Mouse (Mus musculus): Measurements from ENCODE around the gene Notch1. TPM values are rescaled to one million over a fixed set of nuclear protein-coding genes. Genes with fewer than 3 reads are reported as not detected.
A peak's percentile ranks its signal among the peaks of the same experiment; 100 is the strongest.

The Notch1 gene
- polyA plus RNA-seq, 1 experiment: 108 TPM

DNA sequence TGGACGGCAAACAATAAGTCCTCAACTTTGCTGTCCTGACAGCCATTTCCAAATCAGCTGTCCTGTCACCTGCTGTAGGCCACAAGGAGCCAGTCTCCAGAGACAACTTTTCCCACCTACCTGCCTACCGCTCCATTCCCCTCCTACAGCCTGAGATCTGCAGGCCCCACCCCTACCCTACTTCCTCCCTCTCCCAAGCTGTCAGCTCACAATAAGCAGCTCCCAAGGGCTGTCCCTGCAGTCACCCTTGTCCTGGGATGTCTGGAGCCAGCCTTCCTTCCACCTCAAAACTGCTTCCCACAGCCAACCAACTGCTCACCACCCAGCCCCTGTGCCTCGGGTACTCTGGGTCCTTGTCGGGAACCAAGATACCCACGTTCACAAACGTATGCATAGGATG is 3.3 kb upstream of the Notch1 start:
- Histone ChIP-seq H3K4me3 (replicated peaks; ENCODE audit: extremely low read depth, low read depth, low read length) (no peak overlapping the region), H3K4me1 (ENCODE audit: control insufficient read depth, insufficient read depth, low read length) (peaks cover 16% of the 10 kb centered on the region)
- WGBS: 62% methylated on average over 6 of the region's 6 CpGs
- no peak for DNase-seq
- TF ChIP-seq POLR2A (IDR thresholded peaks at IDR 0.05; ENCODE audit: borderline replicate concordance, extremely low read depth, low read depth, low read length): no peak
- TF ChIP-seq CTCF (IDR thresholded peaks at IDR 0.05; ENCODE audit: insufficient read depth, low read length): no peak

- DNase-seq: no peak
- Histone ChIP-seq H3K4me3 (replicated peaks; ENCODE audit: extremely low read depth, low read depth, low read length) (no peak overlapping the region), H3K4me1 (ENCODE audit: control insufficient read depth, insufficient read depth, low read length) (peaks cover 21% of the 10 kb centered on the region)
- WGBS: 89% methylated on average over 5 of the region's 5 CpGs
- no peak for TF ChIP-seq POLR2A (IDR thresholded peaks at IDR 0.05; ENCODE audit: borderline replicate concordance, extremely low read depth, low read depth, low read length)
- no peak for TF ChIP-seq CTCF (IDR thresholded peaks at IDR 0.05; ENCODE audit: insufficient read depth, low read length)
Observed at GRCm38 (mm10) chr2:26516987-26517386, 524 bp upstream of the Notch1 start.

- WGBS: 39% methylated on average over 2 of the region's 2 CpGs
- peak; percentile 27 for DNase-seq
- no peak overlapping the region for H3K4me3 ChIP-seq (replicated peaks; ENCODE audit: extremely low read depth, low read depth, low read length)
- peaks cover 21% of the 10 kb centered on the region for H3K4me1 ChIP-seq (ENCODE audit: control insufficient read depth, insufficient read depth, low read length)
- TF ChIP-seq POLR2A (IDR thresholded peaks at IDR 0.05; ENCODE audit: borderline replicate concordance, extremely low read depth, low read depth, low read length): no peak
- no peak for TF ChIP-seq CTCF (IDR thresholded peaks at IDR 0.05; ENCODE audit: insufficient read depth, low read length)
Observed at GRCm38 (mm10) chr2:26515335-26515734, 1.1 kb downstream of the Notch1 start.

DNA sequence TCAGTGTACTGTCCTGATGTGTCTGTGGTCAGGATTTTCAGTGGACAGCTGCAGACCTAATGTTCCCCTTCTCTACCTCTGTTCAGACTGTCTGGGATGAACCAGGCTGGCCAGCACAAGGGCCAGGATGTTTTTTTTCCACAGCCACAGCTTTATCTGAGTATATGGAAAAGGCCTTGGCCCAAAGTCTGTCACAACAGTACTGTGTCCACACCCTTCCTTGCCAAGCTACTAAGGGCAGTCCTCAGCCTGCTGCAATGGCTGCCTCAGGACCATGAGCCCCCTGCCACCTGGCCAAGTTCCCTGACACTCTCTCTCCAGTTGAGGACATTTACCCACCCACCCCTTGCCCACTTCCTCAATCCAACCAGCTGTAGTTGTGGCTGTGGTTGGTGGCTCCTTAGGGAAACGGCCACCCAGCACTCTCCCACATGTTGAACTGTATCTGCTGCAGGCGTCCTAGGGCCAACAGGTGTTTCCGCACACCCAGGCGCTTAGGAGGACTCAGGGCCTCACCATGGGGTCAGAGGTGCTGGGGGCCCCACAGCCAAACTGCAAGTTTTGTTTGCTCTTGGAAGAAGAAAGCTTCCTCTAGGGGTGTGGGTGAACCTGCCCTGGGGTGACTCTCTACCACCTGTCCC is 3.2 kb downstream of the Notch1 start:
- 74% methylated on average over 4 of the region's 4 CpGs for WGBS
- TF ChIP-seq CTCF (IDR thresholded peaks at IDR 0.05; ENCODE audit: insufficient read depth, low read length) (no peak), POLR2A (IDR thresholded peaks at IDR 0.05; ENCODE audit: borderline replicate concordance, extremely low read depth, low read depth, low read length) (no peak)
- H3K4me1 ChIP-seq (ENCODE audit: control insufficient read depth, insufficient read depth, low read length): peaks cover 21% of the 10 kb centered on the region
- no peak overlapping the region for H3K4me3 ChIP-seq (replicated peaks; ENCODE audit: extremely low read depth, low read depth, low read length)
- DNase-seq: no peak

DNA sequence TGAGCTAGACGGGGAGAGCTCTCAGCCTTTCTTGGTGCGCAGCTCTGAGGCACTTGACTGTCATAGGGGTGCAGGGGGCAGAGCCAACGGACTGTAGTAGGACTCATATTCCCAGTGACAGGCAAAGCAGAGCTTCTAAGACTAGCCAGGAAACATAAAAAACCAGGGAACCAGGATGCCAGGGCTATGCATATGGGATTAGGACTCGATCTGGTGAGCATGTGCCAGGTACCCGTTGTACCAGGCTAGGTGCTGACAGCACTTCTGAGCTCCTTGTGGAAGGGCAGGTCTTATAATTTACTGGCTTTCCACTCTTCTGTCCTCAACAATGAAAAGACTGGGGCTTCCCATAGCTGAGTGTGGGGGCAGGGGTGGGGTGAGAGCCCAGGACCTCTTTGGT is 7.8 kb downstream of the Notch1 start:
- TF ChIP-seq CTCF (IDR thresholded peaks at IDR 0.05; ENCODE audit: insufficient read depth, low read length) (no peak), POLR2A (IDR thresholded peaks at IDR 0.05; ENCODE audit: borderline replicate concordance, extremely low read depth, low read depth, low read length) (no peak)
- H3K4me1 ChIP-seq (ENCODE audit: control insufficient read depth, insufficient read depth, low read length): peaks cover 17% of the 10 kb centered on the region
- WGBS: 66% methylated on average over 5 of the region's 5 CpGs

DNA sequence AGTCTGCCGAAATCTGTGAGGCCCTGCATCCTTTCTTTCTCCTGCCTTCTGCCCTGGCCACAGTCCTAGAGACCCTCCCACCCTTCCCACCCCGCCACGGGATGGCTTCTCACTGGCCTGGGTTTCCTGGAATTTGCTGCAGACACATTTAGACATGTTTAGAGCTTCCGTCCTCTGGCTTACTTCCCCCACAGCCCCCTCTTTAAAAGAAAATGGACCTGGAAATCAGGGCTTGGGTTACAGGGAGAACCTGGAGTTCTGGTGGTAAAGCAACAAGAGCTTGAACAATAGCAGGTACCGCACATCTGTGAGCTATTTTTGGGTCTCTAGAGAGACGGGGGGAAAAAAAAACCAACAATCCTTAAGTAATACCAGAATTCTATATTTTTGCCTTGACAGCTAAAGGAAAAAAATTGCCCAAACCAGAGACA is 8.5 kb downstream of the Notch1 start:
- TF ChIP-seq CTCF (IDR thresholded peaks at IDR 0.05; ENCODE audit: insufficient read depth, low read length) (no peak), POLR2A (IDR thresholded peaks at IDR 0.05; ENCODE audit: borderline replicate concordance, extremely low read depth, low read depth, low read length) (no peak)
- no peak for DNase-seq
- H3K4me1 ChIP-seq (ENCODE audit: control insufficient read depth, insufficient read depth, low read length): peaks cover 14% of the 10 kb centered on the region
- H3K4me3 ChIP-seq (replicated peaks; ENCODE audit: extremely low read depth, low read depth, low read length): no peak overlapping the region
- WGBS: 18% methylated on average over 6 of the region's 6 CpGs

More for the DNA sequence above, 7.8 kb downstream of the Notch1 start:
- no peak overlapping the region for H3K4me3 ChIP-seq (replicated peaks; ENCODE audit: extremely low read depth, low read depth, low read length)
- DNase-seq: no peak

- DNase-seq: peak; percentile 53
- WGBS: 2% methylated on average over 7 of the region's 7 CpGs
- Histone ChIP-seq H3K4me3 (replicated peaks; ENCODE audit: extremely low read depth, low read depth, low read length) (no peak overlapping the region), H3K4me1 (ENCODE audit: control insufficient read depth, insufficient read depth, low read length) (peaks cover 14% of the 10 kb centered on the region)
- TF ChIP-seq POLR2A (IDR thresholded peaks at IDR 0.05; ENCODE audit: borderline replicate concordance, extremely low read depth, low read depth, low read length) (peak; percentile 37; the same call in 1 of the 2 replicates), CTCF (IDR thresholded peaks at IDR 0.05; ENCODE audit: insufficient read depth, low read length) (no peak)
Observed at GRCm38 (mm10) chr2:26507481-26507886, 9.0 kb downstream of the Notch1 start.

DNA sequence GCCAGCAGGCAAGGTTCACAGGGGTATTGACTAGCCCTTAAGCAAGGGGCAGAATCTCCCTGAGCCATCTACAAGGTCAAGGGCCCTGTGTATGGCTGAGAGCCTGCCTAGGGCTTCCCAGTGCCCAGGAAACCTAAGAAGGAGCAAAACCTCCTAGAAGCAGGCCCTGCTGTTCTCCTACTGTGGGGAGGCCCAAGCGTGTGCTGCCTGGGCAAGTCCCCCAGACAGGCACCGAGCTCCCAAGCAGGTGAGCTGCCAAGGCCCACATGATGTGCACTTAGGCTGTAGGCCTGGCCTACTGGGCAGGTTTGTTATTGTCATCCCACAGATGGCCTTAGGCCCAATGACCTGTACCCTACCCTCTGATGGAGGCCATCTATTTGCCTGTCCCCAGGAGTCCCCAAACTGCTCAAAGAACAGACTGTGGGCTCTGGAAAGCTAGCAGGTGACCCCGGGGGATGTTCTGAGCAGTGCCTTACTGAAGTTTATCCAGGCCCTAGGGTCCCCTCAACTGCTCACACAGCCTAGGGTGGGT is 9.7 kb downstream of the Notch1 start:
- WGBS: 86% methylated on average over 3 of the region's 3 CpGs

DNA sequence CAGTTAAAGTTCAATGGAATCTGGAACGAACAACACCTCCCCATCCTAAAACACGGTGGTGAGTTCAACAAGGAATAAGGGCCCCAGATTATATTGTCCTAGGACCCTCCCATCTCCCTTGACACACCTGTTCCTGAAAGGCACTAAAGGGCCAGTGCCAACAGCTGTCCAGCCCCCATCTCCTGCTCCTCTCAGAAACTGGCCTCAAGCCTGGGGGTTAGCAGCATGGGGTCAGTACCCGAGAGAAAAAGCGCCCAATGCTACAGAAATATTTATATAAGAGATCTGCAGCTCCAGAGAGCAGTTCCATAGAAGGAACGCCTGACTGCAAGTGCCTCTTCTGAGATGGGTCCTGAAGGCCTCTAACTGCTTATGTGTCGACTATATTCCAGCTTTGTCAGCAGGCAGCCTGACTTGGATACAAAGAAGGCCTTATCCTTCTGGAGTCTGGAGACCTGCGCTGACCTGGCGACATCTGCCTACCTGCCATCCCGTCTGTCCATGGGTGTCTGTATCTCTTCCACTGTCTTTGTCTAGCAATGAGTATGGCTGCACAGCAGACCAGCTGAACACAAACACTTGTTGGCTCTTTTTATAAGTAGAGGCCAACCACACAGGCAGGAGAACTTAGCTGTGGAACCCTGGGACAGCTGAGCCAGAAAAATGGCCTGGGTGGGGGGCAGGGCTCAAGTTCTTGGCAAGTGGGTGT is 11.5 kb downstream of the Notch1 start:
- TF ChIP-seq CTCF (IDR thresholded peaks at IDR 0.05; ENCODE audit: insufficient read depth, low read length): no peak
- no peak for TF ChIP-seq POLR2A (IDR thresholded peaks at IDR 0.05; ENCODE audit: borderline replicate concordance, extremely low read depth, low read depth, low read length)
- WGBS: 71% methylated on average over 9 of the region's 9 CpGs
- no peak for DNase-seq
- no peak overlapping the region for H3K4me3 ChIP-seq (replicated peaks; ENCODE audit: extremely low read depth, low read depth, low read length)
- peaks cover 31% of the 10 kb centered on the region for H3K4me1 ChIP-seq (ENCODE audit: control insufficient read depth, insufficient read depth, low read length)

More for the DNA sequence above, 9.7 kb downstream of the Notch1 start:
- H3K4me3 ChIP-seq (replicated peaks; ENCODE audit: extremely low read depth, low read depth, low read length): no peak overlapping the region
- H3K4me1 ChIP-seq (ENCODE audit: control insufficient read depth, insufficient read depth, low read length): peaks cover 14% of the 10 kb centered on the region
- DNase-seq: no peak
- TF ChIP-seq POLR2A (IDR thresholded peaks at IDR 0.05; ENCODE audit: borderline replicate concordance, extremely low read depth, low read depth, low read length) (no peak), CTCF (IDR thresholded peaks at IDR 0.05; ENCODE audit: insufficient read depth, low read length) (no peak)
